Mouse (Mus musculus): ENCODE measurements around the gene Dact2.

- TF ChIP-seq CTCF (IDR thresholded peaks at IDR 0.05; ENCODE audit: control insufficient read depth, insufficient read depth, insufficient replicate concordance, low read depth, low read length): no peak
- TF ChIP-seq POLR2A (IDR thresholded peaks at IDR 0.05; ENCODE audit: control insufficient read depth, low read depth, low read length): no peak
Observed at GRCm38 (mm10) chr17:14160846-14161245, 43.3 kb downstream of the Dact2 start.
